Mouse (Mus musculus): ENCODE data around the gene Dhx57.
"Not testable (repeated sequence)": the region's sequence is repeated elsewhere in the genome, so short reads cannot be mapped to it uniquely, and the experiment has no call there.

The Dhx57 gene

DNA sequence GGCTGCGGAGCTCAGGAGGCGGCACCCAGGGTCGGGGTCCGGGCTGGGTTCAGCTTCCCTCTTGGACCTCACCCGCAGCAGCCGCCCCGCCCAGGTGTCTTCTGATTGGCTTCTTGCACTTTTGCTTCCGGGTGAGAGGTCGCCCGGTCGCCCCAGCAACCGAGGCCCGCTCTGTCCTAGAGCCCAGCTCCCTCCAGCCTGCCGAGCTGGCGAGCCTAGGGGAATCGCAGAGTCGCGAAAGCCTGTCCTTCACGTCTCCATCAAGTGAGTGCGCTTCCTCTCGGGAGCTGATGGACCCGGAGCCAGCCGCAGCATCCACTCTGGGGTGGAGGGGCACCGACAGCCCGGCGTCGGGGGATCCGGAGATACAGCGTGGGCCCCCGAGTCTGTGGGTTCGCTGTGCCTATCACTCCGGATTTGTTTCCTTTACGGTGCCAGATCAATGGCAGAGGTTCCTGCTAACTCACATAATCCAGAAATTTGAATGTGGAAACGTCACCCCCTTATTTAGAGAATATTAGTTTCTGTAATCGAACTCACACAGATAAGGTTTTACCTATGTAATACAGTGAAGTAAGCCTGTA, at the start of gene Dhx57, which contains the start of gene Morn2:
Gene Dhx57 (minus strand): TSS at position 403 of the 584 bp plus-strand sequence.
Gene Morn2 (plus strand): TSS at position 130 of the 584 bp plus-strand sequence.
- DNase-seq (ENCODE audit: low spot score in 2 of 2): peak; percentile 98 to 99

DNA sequence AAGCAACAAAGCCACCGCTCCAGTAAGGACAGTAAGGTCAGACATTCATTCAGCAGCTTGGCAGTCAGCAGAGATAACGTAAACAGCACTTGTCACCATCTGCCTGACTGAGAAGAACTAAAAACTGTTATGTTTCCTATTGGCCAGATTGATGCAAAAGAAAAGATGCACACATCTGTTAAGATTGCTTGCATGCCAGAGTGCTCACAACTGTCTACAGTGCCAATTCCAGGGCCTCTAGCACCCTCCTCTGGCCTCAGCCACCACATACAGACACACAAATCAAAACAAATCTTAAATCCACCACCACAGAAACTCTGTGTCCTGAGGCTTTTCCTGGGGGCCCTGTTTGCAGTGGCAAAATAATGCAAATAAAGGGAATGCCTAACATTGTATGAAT, 42.1 kb upstream of the Dhx57 start:
- DNase-seq (ENCODE audit: low spot score in 2 of 2): peak; percentile 36 to 50

DNA sequence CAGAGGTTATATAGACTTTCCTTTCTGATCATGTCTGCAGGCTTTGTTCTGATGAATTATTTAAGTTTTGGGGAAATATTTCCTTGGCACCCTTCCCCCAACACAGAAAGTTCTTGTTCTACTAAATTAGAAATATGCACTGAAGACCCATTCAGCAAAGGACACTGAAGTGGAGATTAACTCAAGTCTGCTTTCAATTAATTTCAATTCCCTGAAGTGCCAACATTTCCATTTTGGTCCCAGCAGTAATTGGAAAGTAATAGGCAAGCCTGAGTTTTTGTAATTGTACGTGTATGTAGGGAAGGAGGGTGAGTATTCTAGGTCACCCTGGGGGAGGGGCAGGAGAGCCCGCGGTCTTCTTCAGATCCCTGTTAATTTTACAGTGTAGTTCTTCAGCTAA, 36.2 kb upstream of the Dhx57 start:
- DNase-seq (ENCODE audit: low spot score in 2 of 2): no peak

DNA sequence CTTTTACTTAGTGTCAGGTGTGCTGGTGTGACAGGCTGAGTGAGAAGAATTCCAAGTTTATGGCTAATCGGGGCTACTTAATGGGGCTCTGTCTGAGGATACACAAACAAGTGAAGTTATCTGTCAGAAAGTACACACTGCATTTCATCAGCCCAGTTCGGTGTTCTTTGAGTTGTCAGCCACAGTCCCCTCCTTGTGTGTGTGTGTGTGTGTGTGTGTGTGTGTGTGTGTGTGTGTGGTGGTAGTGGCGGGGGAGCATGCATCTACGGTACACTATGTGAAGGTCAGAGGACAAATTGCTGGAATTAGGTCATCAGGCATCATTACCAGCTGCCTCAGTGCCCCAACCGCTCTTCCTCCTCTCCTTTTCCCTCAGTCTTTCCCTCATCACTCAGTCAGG, 35.2 kb upstream of the Dhx57 start:
- no peak for DNase-seq (ENCODE audit: low spot score in 2 of 2)

DNA sequence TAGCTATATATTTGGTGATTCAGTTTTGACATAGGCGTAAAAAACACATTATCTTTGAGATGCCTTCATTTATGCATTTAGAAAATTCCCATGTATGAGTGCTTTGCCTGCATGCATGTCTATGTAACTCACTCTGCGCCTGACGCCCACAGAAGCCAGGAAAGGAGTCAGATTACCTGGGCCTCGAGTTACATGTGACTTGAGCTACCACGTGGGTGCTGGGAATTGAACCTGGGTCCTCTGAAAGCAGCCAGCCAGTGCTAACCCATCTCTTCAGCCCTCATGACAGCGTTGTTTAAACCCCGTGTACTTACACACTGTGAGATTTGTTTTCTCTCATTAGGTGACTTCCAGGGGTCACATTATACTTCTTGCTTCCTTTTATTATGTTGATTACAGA, 34.2 kb upstream of the Dhx57 start:
- no peak for DNase-seq (ENCODE audit: low spot score in 2 of 2)

DNA sequence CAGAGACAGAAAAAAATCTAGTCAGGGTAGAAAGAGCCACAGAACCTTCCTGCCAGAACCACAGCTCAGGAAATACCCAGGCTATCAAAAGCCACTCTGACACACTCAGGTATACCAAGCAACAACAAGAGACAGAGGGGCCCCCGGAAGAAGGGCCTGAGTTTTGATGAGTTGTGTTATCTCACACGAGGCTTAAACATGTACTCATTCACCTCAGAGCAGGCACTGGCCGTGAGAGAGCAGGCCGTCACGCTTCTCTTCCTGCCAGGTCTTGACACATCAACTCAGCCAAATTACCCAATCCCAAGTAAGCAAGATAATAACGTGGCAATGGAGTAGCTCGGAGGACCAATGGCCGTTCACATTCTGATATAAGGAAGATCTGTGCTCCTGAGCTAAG, 33.4 kb upstream of the Dhx57 start:
- DNase-seq (ENCODE audit: low spot score in 2 of 2): no peak

DNA sequence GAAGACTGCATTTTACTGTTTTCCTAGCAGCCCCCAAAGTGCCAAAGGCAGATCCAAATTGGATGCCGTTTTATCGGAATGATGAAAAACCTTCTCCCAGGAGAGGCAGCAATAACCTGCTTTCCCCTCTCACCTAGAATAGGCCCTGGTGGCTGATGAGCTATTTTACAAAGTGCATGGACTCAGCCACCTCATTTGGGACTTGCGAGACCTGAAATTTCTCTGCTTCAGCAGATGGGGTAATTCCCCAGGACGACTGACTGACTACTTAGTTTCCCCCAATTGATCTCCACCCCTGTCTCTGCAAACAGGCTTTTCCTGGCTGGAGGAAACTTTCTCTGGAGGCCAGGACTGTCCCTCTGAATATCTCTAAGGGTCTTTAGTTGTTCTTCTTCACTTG, 32.7 kb upstream of the Dhx57 start:
- DNase-seq (ENCODE audit: low spot score in 2 of 2): no peak

DNA sequence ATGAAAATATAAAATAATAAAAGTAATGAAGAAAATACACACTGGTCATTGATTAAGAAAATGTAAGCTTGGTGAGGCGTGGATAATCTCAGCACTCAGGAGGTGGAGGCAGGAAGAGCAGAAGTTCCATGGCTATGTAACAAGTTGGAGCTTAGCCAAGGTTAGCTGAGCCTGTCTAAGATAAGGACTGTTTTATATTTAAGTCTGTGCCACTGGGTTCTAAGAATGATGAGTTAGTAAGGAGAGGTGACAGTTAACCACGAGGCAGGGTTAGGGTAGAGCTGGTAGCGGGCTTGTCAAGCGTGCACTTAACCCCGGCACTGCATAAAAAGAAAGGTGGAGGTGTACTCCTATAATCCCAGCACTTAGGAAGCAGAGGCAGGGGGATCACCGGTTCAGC, 32.0 kb upstream of the Dhx57 start:
- no peak for DNase-seq (ENCODE audit: low spot score in 2 of 2)

DNA sequence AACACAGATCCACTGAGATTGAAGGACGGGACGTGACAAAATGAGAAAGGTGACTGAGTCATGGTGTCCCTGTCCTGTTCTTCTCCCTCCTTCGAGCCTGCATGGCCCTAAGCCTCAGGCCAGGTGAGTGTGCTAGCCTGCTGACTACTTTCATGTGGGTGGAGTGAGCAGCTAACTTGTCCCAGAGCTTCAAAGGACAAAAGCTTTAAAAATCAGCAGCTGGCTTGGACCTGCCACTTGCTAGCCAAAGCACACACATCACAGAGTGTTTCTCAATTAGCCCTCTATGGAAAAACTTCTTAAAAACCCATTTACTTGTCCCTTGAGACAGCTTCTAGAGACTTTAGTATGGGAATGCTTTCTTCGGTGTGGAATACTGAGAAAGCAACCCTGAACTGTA, 22.1 kb upstream of the Dhx57 start:
- DNase-seq (ENCODE audit: low spot score in 2 of 2): no peak

DNA sequence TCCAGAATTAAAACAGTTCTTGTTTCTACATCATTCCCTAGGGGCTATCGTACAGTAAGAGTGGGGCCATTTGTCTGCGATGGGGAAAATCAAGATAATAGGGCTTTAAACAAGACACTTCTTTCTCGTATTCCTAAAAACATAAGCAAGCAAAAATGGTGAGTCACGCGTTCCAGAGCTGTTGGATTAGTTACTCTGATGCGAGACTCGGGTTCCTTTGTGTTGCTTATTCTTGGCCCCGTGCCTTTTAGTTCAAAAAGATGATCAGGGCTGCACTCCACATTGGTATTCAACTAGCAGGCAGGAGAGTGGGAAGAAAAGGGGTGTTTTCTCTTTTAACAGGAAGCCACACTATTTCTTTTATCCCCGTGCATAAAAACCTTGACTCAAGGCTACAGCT, 21.5 kb upstream of the Dhx57 start:
- no peak for DNase-seq (ENCODE audit: low spot score in 2 of 2)

DNA sequence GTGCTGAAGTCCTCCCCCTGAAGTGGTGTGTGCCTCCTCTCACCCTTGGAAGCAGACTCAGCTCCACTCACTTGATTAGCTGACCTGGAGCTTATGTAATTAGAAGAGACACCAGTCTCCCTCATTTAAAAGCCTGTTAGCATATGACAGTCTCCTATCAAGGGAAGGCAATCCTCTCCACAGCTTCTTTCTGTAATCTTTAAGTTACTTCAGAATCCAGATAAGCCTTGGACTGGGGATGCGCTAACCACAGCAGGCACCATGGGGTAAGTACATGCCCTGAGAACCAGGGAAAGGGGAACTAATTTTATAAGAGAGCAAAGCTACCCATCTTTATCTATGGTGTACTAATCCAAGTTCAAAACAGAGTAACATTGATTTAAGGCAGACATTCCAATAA, 17.0 kb upstream of the Dhx57 start, which contains the start of gene Arhgef33:
Gene Arhgef33 (plus strand): TSS at position 157 of the 400 bp plus-strand sequence.
- DNase-seq (ENCODE audit: low spot score in 2 of 2): no peak

DNA sequence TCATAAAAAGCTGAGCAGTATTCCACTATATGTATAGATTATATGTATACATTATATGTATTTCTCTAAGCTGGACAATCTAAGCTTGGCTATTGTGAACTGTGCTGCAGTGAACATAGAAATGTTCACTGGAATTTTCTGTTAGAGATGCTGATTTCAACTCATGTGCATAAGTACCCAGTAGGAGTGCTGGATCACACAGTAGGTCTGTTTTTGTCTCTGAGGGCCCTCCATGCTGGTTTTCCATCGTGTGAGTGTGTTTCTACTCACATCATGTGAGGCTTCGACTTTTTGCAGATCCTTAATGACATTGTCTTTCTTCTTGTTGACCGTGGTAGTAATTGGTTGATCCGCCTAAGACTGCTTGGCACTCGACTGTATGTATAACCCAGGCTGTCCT, 8.6 kb upstream of the Dhx57 start:
- DNase-seq (ENCODE audit: low spot score in 2 of 2): no peak

DNA sequence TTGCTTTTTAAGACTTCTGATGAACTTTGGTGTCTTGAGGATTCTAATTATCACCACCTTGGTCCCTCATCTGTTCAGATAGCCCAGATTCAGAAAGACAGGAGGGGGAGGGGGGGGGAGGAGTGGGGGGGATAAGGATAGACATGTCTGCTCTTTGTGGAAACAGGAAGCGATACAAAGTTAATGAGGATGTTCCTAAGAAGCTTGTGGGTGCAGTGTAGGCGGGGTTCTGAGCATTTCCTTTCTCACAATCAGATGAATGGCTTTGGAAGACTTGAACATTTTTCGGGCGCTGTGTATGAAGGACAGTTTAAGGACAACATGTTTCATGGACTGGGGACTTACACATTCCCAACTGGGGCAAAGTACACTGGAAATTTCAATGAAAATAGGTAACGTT, 5.0 kb upstream of the Dhx57 start:
- no peak for DNase-seq (ENCODE audit: low spot score in 2 of 2)

DNA sequence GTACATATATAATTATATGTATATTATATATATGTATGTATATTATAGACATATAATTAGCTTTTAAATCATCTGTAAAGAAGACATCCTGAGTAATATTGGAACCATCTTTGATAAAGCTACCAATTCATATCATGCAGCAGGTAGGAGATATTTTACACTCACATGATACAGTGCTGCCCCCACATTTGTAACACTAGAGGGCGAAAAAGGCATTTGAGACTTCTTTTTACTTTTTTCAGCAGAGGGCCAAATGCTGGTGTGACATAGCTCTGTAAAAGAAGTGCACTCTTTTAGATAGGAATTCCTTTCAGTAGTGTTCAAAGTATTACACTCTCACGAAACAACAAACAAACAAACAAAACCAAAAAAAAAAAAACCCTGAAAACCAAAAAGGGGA, 872 bp upstream of the Dhx57 start:
- peak; percentile 70 for DNase-seq (ENCODE audit: low spot score in 2 of 2)

DNA sequence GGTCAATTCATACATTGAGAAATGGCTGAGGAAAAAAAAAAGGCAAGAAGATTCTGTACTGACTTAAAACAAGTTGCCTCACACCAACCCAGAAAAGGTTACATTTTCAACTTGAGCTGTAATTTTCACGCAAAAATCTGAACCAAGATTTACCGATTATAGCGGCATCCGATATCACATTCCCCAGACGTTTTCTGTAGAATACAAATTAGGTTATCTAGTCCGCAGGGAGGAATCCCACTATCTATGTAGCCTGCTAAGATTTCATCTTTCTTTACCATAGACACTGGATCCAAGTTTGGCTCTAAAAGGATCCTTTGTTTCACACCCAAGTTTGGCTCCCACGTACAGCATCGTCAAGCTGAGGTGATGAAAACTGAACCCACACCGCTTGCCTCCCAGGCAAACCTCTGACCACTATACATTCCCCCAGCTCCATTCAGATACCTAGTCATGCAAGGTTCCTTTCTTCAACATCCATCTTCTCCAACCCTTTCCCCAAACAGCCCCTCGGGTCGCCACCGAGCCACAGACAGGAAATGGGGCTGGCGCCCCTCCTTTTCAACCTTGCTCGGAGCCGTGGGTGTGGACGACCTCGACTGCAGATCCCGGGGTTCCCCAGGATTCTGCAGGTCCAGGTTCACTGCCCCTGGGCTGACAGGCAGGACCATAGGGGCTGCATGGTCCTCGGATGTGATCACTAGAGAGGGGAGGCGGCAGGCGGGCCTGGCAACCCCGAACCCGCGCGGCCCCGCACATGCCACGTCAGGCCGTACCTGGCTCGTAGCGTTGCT, 799 bp downstream of the Dhx57 start:
- no peak for DNase-seq (ENCODE audit: low spot score in 2 of 2)

DNA sequence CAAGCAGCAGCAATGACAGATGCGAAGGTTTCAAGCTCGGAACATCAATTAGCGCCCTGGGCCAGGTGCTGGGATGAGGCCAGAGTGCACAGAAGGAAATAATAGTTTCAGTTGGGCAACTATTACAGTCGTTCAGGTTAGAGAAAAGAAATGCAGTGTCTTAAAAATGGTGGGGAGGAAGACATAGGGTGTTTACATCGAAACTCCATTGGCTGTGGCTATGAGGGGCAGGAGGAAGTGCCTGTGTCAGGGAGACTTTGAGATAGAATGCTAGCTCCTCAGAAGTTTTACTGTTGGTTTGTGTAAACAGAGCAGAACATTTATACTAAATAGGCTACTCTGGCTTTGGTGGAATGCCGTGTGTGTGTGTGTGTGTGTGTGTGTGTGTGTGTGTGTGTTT, 2.3 kb downstream of the Dhx57 start:
- no peak for DNase-seq (ENCODE audit: low spot score in 2 of 2)

DNA sequence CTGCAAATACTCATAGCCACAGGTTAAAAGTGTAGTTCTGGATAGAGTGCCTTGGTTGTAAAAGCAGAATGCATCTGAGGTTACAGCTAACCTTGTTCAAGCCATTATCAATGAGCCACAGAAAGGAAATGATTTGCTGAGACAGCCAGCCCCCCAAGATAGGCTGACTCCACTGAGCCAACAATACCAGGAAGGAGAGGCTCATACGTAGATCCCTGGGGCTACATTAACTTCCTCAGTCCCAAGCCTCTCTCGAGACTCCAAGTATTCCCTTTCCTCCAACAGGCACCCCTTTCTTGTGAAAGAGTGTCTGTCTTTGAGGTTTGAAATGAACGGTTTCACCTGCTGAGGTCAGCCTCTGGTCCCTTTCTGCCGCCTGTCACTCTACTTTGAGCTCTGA, 5.8 kb downstream of the Dhx57 start:
- no peak for DNase-seq (ENCODE audit: low spot score in 2 of 2)

DNA sequence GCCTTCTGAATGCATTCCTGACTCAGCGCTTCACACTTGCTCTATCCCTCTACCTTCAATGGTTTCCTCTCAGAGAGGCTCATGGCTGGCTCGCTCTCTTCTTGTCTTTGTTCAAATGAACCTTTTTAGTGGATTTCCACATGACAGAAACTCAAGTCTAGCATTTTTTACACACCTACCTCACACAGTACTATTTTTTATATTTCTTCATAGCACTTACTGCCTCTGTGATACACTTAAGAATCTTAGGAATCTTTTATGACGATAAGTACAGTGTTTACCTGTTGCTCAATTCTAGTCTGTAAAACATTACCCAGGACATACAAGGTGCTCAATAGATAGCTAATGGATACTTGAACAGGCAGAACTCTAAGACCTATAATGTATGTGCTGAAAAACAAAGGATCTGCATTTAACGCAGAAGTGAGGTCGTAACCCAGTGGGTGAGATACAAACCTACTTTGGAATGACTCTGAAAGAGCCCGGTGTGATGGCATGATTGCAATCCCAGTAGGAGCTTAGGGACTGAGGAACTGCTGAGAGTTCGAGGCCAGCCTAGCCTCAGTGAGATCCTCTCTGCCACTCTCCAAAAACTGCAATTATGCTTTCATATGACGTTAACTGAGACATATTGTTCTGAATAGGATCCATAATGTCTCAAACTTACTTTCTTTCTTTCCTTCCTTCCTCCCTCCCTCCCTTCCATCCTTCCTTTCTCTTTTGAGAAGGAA, 10.8 kb downstream of the Dhx57 start:
- DNase-seq (ENCODE audit: low spot score in 2 of 2): no peak

DNA sequence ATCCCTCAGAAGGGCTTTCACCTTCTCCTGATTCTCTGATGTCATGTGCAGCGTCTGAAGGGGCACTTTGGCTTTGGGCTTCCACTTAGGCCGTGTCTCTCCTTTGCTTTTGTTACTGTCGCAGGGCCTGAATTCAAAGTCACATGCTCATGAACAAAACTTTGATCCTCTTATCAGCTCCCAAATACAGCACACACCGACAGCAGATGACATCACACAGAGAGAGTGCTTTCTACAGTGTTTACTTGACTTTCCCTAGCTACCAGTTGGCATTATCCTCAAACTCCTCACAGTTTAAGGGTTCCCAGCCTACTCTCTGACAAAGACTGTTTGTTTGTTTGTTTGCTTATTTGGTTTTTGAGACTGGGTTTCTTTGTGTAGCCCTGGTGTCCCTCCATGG, 12.0 kb downstream of the Dhx57 start:
- DNase-seq (ENCODE audit: low spot score in 2 of 2): no peak

DNA sequence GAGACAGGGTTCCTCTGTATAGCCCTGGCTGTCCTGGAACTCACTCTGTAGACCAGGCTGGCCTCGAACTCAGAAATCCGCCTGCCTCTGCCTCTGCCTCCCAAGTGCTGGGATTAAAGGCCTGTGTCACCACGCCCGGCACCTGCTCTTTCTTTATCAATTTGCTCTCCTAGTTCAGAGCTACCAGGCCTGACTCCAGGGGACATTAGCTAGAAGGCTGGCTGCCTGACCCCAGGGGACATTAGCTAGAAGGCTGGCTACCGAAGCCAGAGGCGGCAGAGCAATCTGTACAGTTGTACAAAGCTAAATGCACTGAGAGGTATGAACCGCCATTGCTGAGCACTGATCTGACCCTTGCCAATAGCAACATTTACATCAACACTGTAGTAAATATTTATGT, 19.7 kb downstream of the Dhx57 start:
- not testable (repeated sequence) for DNase-seq (ENCODE audit: low spot score in 2 of 2)

DNA sequence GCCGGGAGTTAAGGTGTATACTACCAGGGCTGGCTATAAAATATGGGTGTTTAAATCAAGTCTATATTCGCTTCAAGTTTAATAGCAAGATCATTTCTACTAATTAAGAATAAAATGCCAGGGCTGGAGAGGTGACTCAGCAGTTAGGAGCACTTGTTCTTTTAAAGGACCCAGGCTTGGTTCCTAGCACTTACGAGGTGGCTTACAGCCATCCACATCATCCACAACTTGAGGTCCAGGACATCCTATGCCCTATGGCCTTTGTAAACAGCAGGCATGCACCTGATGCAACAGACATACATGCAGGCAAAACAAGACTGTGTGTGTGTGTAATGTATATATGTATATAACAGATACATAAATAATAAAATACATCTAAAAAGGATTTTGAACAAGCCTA, 22.1 kb downstream of the Dhx57 start:
- no peak for DNase-seq (ENCODE audit: low spot score in 2 of 2)

DNA sequence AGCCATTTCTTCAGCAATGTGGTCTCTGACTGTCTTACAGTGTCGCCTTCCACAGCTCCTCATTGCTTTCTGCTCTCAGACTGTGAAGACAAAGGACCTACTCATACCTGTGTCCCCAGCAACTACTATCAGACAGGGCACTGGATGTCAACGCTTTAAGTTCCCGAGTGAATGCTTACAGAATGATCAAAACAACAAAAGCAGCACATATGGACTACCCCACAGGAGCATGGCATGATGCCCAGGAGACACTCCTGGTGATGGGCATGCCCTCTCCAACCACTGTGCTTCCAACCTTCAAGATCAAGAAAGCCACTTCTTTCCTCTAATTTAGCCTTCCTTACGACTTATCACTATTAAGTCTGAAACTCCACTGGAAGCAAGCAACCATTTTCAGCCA, 23.2 kb downstream of the Dhx57 start:
- no peak for DNase-seq (ENCODE audit: low spot score in 2 of 2)

DNA sequence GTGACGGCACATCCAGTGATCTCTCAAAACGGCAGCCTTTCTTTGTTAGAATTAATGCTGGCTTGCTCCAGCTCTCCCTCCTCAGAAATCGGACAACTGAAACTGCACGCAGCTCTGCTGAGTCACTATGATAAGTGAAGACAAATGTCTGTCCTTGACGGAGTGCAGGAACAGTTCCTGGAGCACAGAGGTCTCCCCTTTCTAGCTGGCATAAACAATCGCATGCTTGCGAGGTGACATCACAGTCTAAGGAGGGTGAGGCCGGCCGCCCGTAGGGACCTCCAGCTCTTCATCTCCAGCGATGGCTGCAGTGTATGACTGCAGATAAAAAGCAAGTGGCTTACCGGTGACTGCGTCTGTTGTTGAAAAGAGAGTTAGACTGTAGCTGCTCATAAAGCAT, 35.1 kb downstream of the Dhx57 start:
- DNase-seq (ENCODE audit: low spot score in 2 of 2): no peak

Data from right cerebral cortex, postnatal 10 days (tissue).